Mouse (Mus musculus): Measurements from ENCODE around the gene Tap2. TPM values are rescaled to one million over a fixed set of nuclear protein-coding genes. Genes with fewer than 3 reads are reported as not detected.

The Tap2 gene
- polyA plus RNA-seq, 1 experiment from 2014 or later, result 1.9 TPM

GRCm38 (mm10) chr17:34179913-34180859 lies 23.1 kb upstream of the Tap2 start:
- 73% methylated on average over 13 of the region's 13 CpGs for WGBS
- no peaks in the 10 kb centered on the region for H3K9me3 ChIP-seq (replicated peaks)
- peaks cover 19% of the 10 kb centered on the region for H3K27me3 ChIP-seq (replicated peaks)
- ATAC-seq (ENCODE audit: low FRiP score), result no peak
- H3K36me3 ChIP-seq, result no peaks in the 10 kb centered on the region
- no peak overlapping the region for H3K4me3 ChIP-seq (replicated peaks)
- no peak overlapping the region for H3K9ac ChIP-seq (replicated peaks)
- H3K27ac ChIP-seq (replicated peaks), result no peak overlapping the region
- no peak overlapping the region for H3K4me2 ChIP-seq
- no peaks in the 10 kb centered on the region for H3K4me1 ChIP-seq

DNA sequence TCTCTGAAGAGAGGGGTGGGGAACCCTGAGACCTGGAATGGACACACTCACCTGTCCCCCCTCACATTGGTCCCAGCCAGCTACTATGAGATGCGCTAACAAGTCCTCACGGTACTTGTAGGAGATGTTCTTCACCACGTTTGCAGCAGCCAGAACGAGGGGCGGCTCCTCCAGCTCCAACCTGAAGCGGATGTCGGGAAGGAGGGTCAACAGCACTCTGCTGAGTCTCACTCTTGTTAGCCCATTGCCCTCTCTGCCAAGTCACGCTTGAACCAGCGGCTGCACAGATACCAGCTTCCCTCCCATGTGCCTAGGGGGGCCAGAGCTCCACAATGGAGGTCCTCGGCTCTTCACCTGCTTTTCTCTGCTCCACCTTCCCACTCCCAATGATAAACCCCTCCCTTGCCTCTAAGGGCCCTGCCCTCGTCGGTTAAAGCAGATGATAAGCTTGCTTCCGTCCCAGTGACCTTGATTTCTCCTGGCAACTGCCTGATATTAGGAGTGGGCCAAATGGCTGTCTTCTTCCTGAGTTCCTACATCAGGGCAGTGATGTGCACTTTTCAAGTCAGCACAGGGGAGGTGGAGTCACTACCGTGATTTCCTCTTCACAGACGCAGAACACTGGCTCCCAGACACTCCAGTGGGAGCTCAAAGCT lies 19.6 kb upstream of the Tap2 start:
- Histone ChIP-seq H3K36me3 (no peaks in the 10 kb centered on the region), H3K4me3 (replicated peaks) (no peak overlapping the region), H3K9ac (replicated peaks) (no peak overlapping the region), H3K4me1 (peaks cover 18% of the 10 kb centered on the region), H3K27me3 (replicated peaks) (peaks cover 45% of the 10 kb centered on the region), H3K27ac (replicated peaks) (no peak overlapping the region), H3K4me2 (no peak overlapping the region), H3K9me3 (replicated peaks) (no peaks in the 10 kb centered on the region)
- ATAC-seq (ENCODE audit: low FRiP score), result no peak
- WGBS, result 79% methylated on average over 15 of the region's 15 CpGs

- no peak overlapping the region for H3K4me3 ChIP-seq (replicated peaks)
- WGBS, result 90% methylated on average over 9 of the region's 9 CpGs
- H3K27me3 ChIP-seq (replicated peaks), result peaks cover 64% of the 10 kb centered on the region
- H3K36me3 ChIP-seq, result no peaks in the 10 kb centered on the region
- H3K27ac ChIP-seq (replicated peaks), result no peak overlapping the region
- no peak overlapping the region for H3K9ac ChIP-seq (replicated peaks)
- H3K4me1 ChIP-seq, result peaks cover 18% of the 10 kb centered on the region
- H3K9me3 ChIP-seq (replicated peaks), result no peaks in the 10 kb centered on the region
- H3K4me2 ChIP-seq, result no peak overlapping the region
- no peak for ATAC-seq (ENCODE audit: low FRiP score)
These were observed 17.8 kb upstream of the Tap2 start for GRCm38 (mm10) chr17:34185526-34185925.

DNA sequence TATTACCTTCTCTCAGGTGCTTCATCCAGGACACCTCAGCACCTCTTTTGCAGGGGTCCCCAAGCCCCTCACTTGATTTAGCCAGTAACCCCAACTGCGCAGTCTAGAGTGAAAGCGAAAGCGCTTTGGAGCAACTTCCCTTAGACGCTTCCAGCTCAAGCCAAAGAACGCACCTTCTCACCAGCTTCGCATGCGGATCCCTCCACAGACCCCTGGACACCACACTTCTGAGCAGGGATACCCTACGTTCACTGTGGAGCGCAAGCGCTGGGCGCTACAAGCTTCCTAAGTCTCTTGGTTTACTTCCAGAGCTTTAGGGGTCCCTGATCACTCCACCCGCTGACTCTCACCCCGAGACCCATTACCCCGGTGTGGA lies 16.5 kb upstream of the Tap2 start:
- Histone ChIP-seq H3K9ac (replicated peaks) (peak overlapping the region; percentile 47), H3K27ac (replicated peaks) (0 out of 2 replicates have a peak overlapping the region, but pooled peaks have one; percentile 23), H3K36me3 (no peaks in the 10 kb centered on the region), H3K4me2 (peak overlapping the region; percentile 93), H3K9me3 (replicated peaks) (no peaks in the 10 kb centered on the region), H3K4me3 (replicated peaks) (peak overlapping the region; percentile 52), H3K27me3 (replicated peaks) (peaks cover 76% of the 10 kb centered on the region), H3K4me1 (peaks cover 18% of the 10 kb centered on the region)
- peak; percentile 57; the same call in 1 of the 2 replicates for ATAC-seq (ENCODE audit: low FRiP score)
- WGBS, result 3% methylated on average over 14 of the region's 14 CpGs

DNA sequence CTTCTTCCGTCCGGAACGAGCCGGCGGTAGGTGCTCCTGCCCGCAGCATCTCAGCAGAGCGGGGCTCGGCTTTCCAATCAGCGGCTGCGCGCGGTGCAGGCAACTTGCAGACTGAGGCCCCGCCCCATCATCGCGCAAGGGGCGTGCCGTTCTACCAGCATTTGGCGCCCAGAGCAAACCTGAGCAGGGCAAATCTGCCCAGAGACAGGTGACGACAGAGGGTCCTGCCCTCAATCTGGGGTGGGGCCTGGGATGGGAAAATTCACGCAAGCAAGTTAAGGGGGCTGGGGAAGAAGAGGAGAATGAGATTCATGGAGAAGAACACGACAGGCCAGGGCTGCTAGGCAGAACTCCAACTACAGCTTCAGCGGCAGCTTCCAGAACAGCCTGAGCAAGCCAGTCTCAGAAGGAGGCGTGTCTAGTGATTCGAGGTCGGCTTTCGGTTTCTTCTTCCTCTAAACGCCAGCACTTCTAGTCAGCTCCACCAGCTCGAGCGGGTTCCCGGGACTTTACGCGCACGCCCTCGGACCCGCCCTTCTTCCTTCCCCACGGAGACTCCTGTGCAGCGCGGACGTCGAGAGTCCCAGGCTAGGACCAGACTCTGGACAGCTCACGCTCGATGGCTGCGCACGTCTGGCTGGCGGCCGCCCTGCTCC lies 15.9 kb upstream of the Tap2 start, which contains the start of the genes Tap1 and Psmb9:
Tap1 (plus strand) TSS at position 293 of the 656 bp plus-strand sequence.
Psmb9 (minus strand) TSS at position 504 of the 656 bp plus-strand sequence.
- H3K36me3 ChIP-seq, result no peaks in the 10 kb centered on the region
- peaks cover 18% of the 10 kb centered on the region for H3K4me1 ChIP-seq
- peak within 1 kb of the TSS; percentile 93 for H3K4me2 ChIP-seq
- under 1% methylated on average over 46 of the region's 46 CpGs for WGBS
- H3K27ac ChIP-seq (replicated peaks), result peak within 1 kb of the TSS; percentile 23; the same call in 1 of the 2 replicates
- peak; percentile 98 for ATAC-seq (ENCODE audit: low FRiP score)
- peak within 1 kb of the TSS; percentile 52 for H3K4me3 ChIP-seq (replicated peaks)
- no peaks in the 10 kb centered on the region for H3K9me3 ChIP-seq (replicated peaks)
- peak within 1 kb of the TSS; percentile 47 for H3K9ac ChIP-seq (replicated peaks)
- H3K27me3 ChIP-seq (replicated peaks), result peaks cover 82% of the 10 kb centered on the region

- no peaks in the 10 kb centered on the region for H3K9me3 ChIP-seq (replicated peaks)
- ATAC-seq (ENCODE audit: low FRiP score), result no peak
- WGBS, result 3% methylated on average over 16 of the region's 20 CpGs
- H3K9ac ChIP-seq (replicated peaks), result peak overlapping the region; percentile 47
- peaks cover 88% of the 10 kb centered on the region for H3K27me3 ChIP-seq (replicated peaks)
- no peaks in the 10 kb centered on the region for H3K36me3 ChIP-seq
- peak overlapping the region; percentile 52 for H3K4me3 ChIP-seq (replicated peaks)
- H3K4me2 ChIP-seq, result peak overlapping the region; percentile 93
- H3K4me1 ChIP-seq, result peaks cover 18% of the 10 kb centered on the region
- H3K27ac ChIP-seq (replicated peaks), result peak overlapping the region; percentile 23; the same call in 1 of the 2 replicates
These were observed 15.3 kb upstream of the Tap2 start for GRCm38 (mm10) chr17:34188010-34188409.

GRCm38 (mm10) chr17:34188986-34189385 lies 14.3 kb upstream of the Tap2 start:
- Histone ChIP-seq H3K4me1 (peaks cover 18% of the 10 kb centered on the region), H3K9me3 (replicated peaks) (no peaks in the 10 kb centered on the region), H3K27me3 (replicated peaks) (peaks cover 89% of the 10 kb centered on the region), H3K9ac (replicated peaks) (no peak overlapping the region), H3K27ac (replicated peaks) (no peak overlapping the region), H3K4me3 (replicated peaks) (no peak overlapping the region), H3K4me2 (no peak overlapping the region), H3K36me3 (no peaks in the 10 kb centered on the region)
- WGBS, result 77% methylated on average over 6 of the region's 6 CpGs
- ATAC-seq (ENCODE audit: low FRiP score), result no peak

GRCm38 (mm10) chr17:34192852-34193251 lies 10.5 kb upstream of the Tap2 start:
- Histone ChIP-seq H3K4me1 (peaks cover 17% of the 10 kb centered on the region), H3K4me2 (no peak overlapping the region), H3K27me3 (replicated peaks) (peaks cover 94% of the 10 kb centered on the region), H3K36me3 (no peaks in the 10 kb centered on the region), H3K9me3 (replicated peaks) (no peaks in the 10 kb centered on the region), H3K9ac (replicated peaks) (no peak overlapping the region), H3K27ac (replicated peaks) (no peak overlapping the region), H3K4me3 (replicated peaks) (no peak overlapping the region)
- 26% methylated on average over 16 of the region's 16 CpGs for WGBS
- ATAC-seq (ENCODE audit: low FRiP score), result no peak

DNA sequence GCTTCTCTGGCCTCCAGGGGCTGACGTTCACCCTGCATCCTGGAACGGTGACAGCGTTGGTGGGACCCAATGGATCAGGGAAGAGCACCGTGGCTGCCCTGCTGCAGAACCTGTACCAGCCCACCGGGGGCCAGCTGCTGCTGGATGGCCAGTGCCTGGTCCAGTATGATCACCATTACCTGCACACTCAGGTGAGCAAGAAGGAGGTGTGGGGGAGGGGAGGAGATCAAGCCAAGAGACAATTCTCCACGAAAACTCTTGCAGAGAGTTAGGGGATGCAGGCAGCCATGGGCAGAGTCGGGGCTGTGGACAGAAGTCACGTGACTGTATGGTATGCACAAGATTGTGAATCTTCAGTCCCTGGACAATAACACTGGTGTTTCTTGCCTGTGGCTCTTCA lies 9.9 kb upstream of the Tap2 start:
- no peaks in the 10 kb centered on the region for H3K36me3 ChIP-seq
- H3K4me3 ChIP-seq (replicated peaks), result no peak overlapping the region
- H3K4me2 ChIP-seq, result no peak overlapping the region
- peaks cover 18% of the 10 kb centered on the region for H3K4me1 ChIP-seq
- H3K9ac ChIP-seq (replicated peaks), result no peak overlapping the region
- H3K27ac ChIP-seq (replicated peaks), result no peak overlapping the region
- no peaks in the 10 kb centered on the region for H3K9me3 ChIP-seq (replicated peaks)
- peaks cover 95% of the 10 kb centered on the region for H3K27me3 ChIP-seq (replicated peaks)
- no peak for ATAC-seq (ENCODE audit: low FRiP score)
- WGBS, result 57% methylated on average over 8 of the region's 8 CpGs

- Histone ChIP-seq H3K4me1 (peaks cover 18% of the 10 kb centered on the region), H3K4me3 (replicated peaks) (no peak overlapping the region), H3K4me2 (no peak overlapping the region), H3K9ac (replicated peaks) (no peak overlapping the region), H3K27ac (replicated peaks) (no peak overlapping the region), H3K36me3 (no peaks in the 10 kb centered on the region), H3K27me3 (replicated peaks) (peaks cover 93% of the 10 kb centered on the region), H3K9me3 (replicated peaks) (no peaks in the 10 kb centered on the region)
- WGBS, result 88% methylated on average over 4 of the region's 4 CpGs
- ATAC-seq (ENCODE audit: low FRiP score), result no peak
These were observed 8.6 kb upstream of the Tap2 start for GRCm38 (mm10) chr17:34194723-34195122.

- H3K36me3 ChIP-seq, result no peaks in the 10 kb centered on the region
- H3K4me1 ChIP-seq, result peaks cover 18% of the 10 kb centered on the region
- H3K9me3 ChIP-seq (replicated peaks), result no peaks in the 10 kb centered on the region
- H3K27me3 ChIP-seq (replicated peaks), result peaks cover 93% of the 10 kb centered on the region
- no peak for ATAC-seq (ENCODE audit: low FRiP score)
- no peak overlapping the region for H3K27ac ChIP-seq (replicated peaks)
- peak overlapping the region; percentile 85; the same call in 1 of the 2 replicates for H3K4me2 ChIP-seq
- WGBS, result 29% methylated on average over 12 of the region's 12 CpGs
- 0 out of 2 replicates have a peak overlapping the region, but pooled peaks have one; percentile 43 for H3K4me3 ChIP-seq (replicated peaks)
- H3K9ac ChIP-seq (replicated peaks), result no peak overlapping the region
These were observed 6.8 kb upstream of the Tap2 start for GRCm38 (mm10) chr17:34196491-34196890.
